Mouse (Mus musculus) megakaryocyte, embryonic 14.5 days (primary cell): ENCODE data around the gene Ube4b.

Experiments
- FLI1 ChIP-seq: IDR thresholded peaks from 2 replicates; pipeline ENCODE4 v1.6.1; 2012; ENCODE audit warnings: low read length, inconsistent platforms, mixed read lengths
- GATA1 ChIP-seq: IDR thresholded peaks from 3 replicates; pipeline ENCODE4 v1.6.1; 2012; ENCODE audit warnings: mixed read lengths, low read length, inconsistent platforms, borderline replicate concordance

DNA sequence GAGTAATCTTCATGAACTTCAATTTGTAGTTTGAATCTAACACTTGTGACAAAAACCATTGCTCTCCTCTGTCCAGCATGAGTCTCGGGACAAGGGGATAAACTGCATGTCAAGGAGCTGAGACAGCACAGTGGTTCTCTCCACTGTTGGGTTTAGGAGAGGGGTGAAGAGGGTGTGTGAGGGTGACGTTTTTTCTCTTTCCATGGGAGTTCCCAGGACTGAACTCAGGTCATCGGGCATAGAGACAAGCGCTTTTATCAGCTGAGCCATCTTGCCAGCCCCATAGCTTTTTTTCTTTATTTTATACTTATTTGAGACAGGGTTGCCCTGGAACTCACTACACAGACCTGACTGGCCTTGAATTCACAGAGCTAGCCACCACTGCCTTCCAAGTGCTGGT, 32.3 kb downstream of the Ube4b start:
- TF ChIP-seq GATA1 = no peak
- no peak for TF ChIP-seq FLI1
